Mouse (Mus musculus) cerebellum, postnatal 14 days (tissue): ENCODE measurements at regions not wholly inside any gene's neighbourhood (a gene's known extent, or its start where the extent isn't known, plus 50 kb on each side); places are given as distances from the start of the nearest gene placed in this dataset.

Experiments
- DNase-seq, 2 experiments: peaks; one replicate each; pipeline ENCODE4 v3.0.0; 2021; ENCODE audit warnings: mixed read lengths in 2 of 2

- no peak for DNase-seq
Observed at GRCm38 (mm10) chr13:42593488-42594170, 86.8 kb upstream of the Phactr1 start.

- no peak for DNase-seq
Observed at GRCm38 (mm10) chr13:42595180-42595579, 85.2 kb upstream of the Phactr1 start.

- DNase-seq = no peak
Observed at GRCm38 (mm10) chr13:42597781-42598180, 82.6 kb upstream of the Phactr1 start.

GRCm38 (mm10) chr13:42603308-42603707 is 77.1 kb upstream of the Phactr1 start:
- no peak for DNase-seq

GRCm38 (mm10) chr13:42607735-42608134 is 72.7 kb upstream of the Phactr1 start:
- no peak for DNase-seq

GRCm38 (mm10) chr13:42608963-42609362 is 71.5 kb upstream of the Phactr1 start:
- peak; percentile 5 to 18 for DNase-seq

GRCm38 (mm10) chr13:42613326-42613725 is 67.1 kb upstream of the Phactr1 start:
- no peak for DNase-seq

GRCm38 (mm10) chr13:42615826-42616225 is 64.6 kb upstream of the Phactr1 start:
- no peak for DNase-seq

GRCm38 (mm10) chr13:42617225-42617624 is 63.2 kb upstream of the Phactr1 start:
- DNase-seq = no peak

- DNase-seq = no peak
Observed at GRCm38 (mm10) chr13:42617844-42618243, 62.6 kb upstream of the Phactr1 start.

GRCm38 (mm10) chr13:42619555-42620280 is 60.7 kb upstream of the Phactr1 start:
- DNase-seq = no peak

- DNase-seq = peak; percentile 76 to 80
Observed at GRCm38 (mm10) chr13:42623491-42623890, 56.9 kb upstream of the Phactr1 start.
